ENCODE assay signal across 9 mouse cellular contexts in the genomic region with DNA sequence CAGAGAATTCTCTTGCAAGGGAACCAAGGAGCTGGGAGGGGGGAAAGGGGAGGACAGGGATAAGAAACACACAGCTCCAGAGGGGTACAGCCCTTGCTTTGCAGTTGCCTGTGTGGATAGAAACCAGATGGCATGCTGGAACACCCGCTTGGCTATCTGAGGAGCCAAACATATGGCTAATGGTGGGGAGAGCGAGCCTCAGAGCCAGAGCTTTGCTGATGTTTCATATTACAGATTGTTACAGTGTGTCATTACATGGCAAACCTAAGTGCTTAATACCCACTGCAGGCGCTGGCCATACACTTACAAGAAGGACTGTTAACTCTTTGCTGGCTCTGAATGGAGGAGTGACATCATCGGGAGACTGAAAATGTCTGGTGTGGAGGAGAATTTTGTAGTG.
DNase-seq lines count a peak whose midpoint lies in the region; ATAC-seq and TF ChIP-seq lines count a peak whose summit lies in the region.
"Had no signal": no experiment of that assay in that cellular context is flagged by ENCODE, and none has a peak within 500 bp of the region (broad histone marks: within the 10 kb centered on the region; RNA-seq: fewer than 3 reads in every experiment).

No protein-coding gene starts in this region.

- peak overlapping the region; percentile 51 for H3K4me2 ChIP-seq in embryonic facial prominence, embryonic 15.5 days (replicated peaks)
- peak overlapping the region; percentile 54 for H3K4me2 ChIP-seq in heart, embryonic 15.5 days
- H3K4me2 ChIP-seq in neural tube, embryonic 13.5 days, result peak overlapping the region; percentile 44

- H3K9me3 ChIP-seq in embryonic facial prominence, embryonic 15.5 days (replicated peaks), result no peaks in the 10 kb centered on the region
- H3K9me3 ChIP-seq in heart, embryonic 15.5 days (replicated peaks), result no peaks in the 10 kb centered on the region
- H3K9me3 ChIP-seq in limb, embryonic 10.5 days (replicated peaks), result no peaks in the 10 kb centered on the region
- no peaks in the 10 kb centered on the region for H3K9me3 ChIP-seq in neural tube, embryonic 13.5 days

- H3K36me3 ChIP-seq in embryonic facial prominence, embryonic 15.5 days, result no peaks in the 10 kb centered on the region
- H3K36me3 ChIP-seq in heart, embryonic 15.5 days, result no peaks in the 10 kb centered on the region
- H3K36me3 ChIP-seq in limb, embryonic 10.5 days, result peaks cover 9% of the 10 kb centered on the region
- no peaks in the 10 kb centered on the region for H3K36me3 ChIP-seq in neural tube, embryonic 13.5 days

- peaks cover 44% of the 10 kb centered on the region for H3K4me1 ChIP-seq in lung, adult 2 months (ENCODE audit: control insufficient read depth, insufficient read depth, low read length)
- peaks cover 54% of the 10 kb centered on the region for H3K4me1 ChIP-seq in embryonic facial prominence, embryonic 15.5 days
- H3K4me1 ChIP-seq in heart, embryonic 15.5 days (replicated peaks), result peaks cover 78% of the 10 kb centered on the region
- H3K4me1 ChIP-seq in limb, embryonic 10.5 days, result peaks cover 86% of the 10 kb centered on the region
- H3K4me1 ChIP-seq in neural tube, embryonic 13.5 days (replicated peaks), result peaks cover 85% of the 10 kb centered on the region

- no peak overlapping the region for H3K4me3 ChIP-seq in lung, adult 2 months (replicated peaks; ENCODE audit: extremely low read depth, low read depth, low read length)
- peak overlapping the region; percentile 22; the same call in 1 of the 2 replicates for H3K4me3 ChIP-seq in embryonic facial prominence, embryonic 15.5 days (replicated peaks)
- H3K4me3 ChIP-seq in heart, embryonic 15.5 days, result peak overlapping the region; percentile 18
- H3K4me3 ChIP-seq in limb, embryonic 10.5 days, result peak overlapping the region; percentile 35
- no peak overlapping the region for H3K4me3 ChIP-seq in neural tube, embryonic 13.5 days

- TF ChIP-seq CTCF in lung, adult 2 months (IDR thresholded peaks at IDR 0.05; ENCODE audit: insufficient read depth, low read length), result no peak

- H3K9ac ChIP-seq in embryonic facial prominence, embryonic 15.5 days, result no peak overlapping the region
- H3K9ac ChIP-seq in heart, embryonic 15.5 days, result 0 out of 2 replicates have a peak overlapping the region, but pooled peaks have one; percentile 29
- peak overlapping the region; percentile 57 for H3K9ac ChIP-seq in neural tube, embryonic 13.5 days

- ATAC-seq in embryonic facial prominence, embryonic 15.5 days (ENCODE audit: insufficient number of reproducible peaks, low FRiP score, low TSS enrichment, low read depth), result peak; percentile 89
- ATAC-seq in heart, embryonic 15.5 days (replicated peaks; ENCODE audit: insufficient number of reproducible peaks, insufficient read depth, low FRiP score, low read depth), result peak; percentile 57
- peak; percentile 72 for ATAC-seq in neural tube, embryonic 13.5 days (ENCODE audit: low read depth)

- peak; percentile 17 for DNase-seq in lung, adult 2 months
- no peak for DNase-seq in lung, postnatal 25 days (ENCODE audit: low spot score)
- peak; percentile 82 for DNase-seq in limb, embryonic 10.5 days (ENCODE audit: low spot score)
- DNase-seq in adrenal gland, adult 18-20 months (ENCODE audit: low spot score in 2 of 2), result no peak
- DNase-seq in urinary bladder, postnatal 36 days (ENCODE audit: low spot score in 2 of 2), result no peak

- peak overlapping the region; percentile 92 for H3K27ac ChIP-seq in embryonic facial prominence, embryonic 15.5 days (replicated peaks)
- peak overlapping the region; percentile 94 for H3K27ac ChIP-seq in heart, embryonic 15.5 days
- peak overlapping the region; percentile 85 for H3K27ac ChIP-seq in limb, embryonic 10.5 days
- peak overlapping the region; percentile 91 for H3K27ac ChIP-seq in neural tube, embryonic 13.5 days (replicated peaks)

- no peak for TF ChIP-seq POLR2A in lung, adult 2 months (IDR thresholded peaks at IDR 0.05; ENCODE audit: borderline replicate concordance, extremely low read depth, low read depth, low read length)

- H3K27me3 ChIP-seq in embryonic facial prominence, embryonic 15.5 days, result no peaks in the 10 kb centered on the region
- H3K27me3 ChIP-seq in heart, embryonic 15.5 days, result no peaks in the 10 kb centered on the region
- no peaks in the 10 kb centered on the region for H3K27me3 ChIP-seq in limb, embryonic 10.5 days (ENCODE audit: low read depth, poor library complexity, severe bottlenecking)
- H3K27me3 ChIP-seq in neural tube, embryonic 13.5 days, result no peaks in the 10 kb centered on the region
- H3K27me3 ChIP-seq: Patski had no signal

- 37% methylated on average over 4 of the region's 4 CpGs for WGBS in lung, adult 2 months
- 7% methylated on average over 4 of the region's 4 CpGs for WGBS in embryonic facial prominence, embryonic 15.5 days
- 12% methylated on average over 4 of the region's 4 CpGs for WGBS in heart, embryonic 15.5 days
- WGBS in limb, embryonic 10.5 days, result 7% methylated on average over 4 of the region's 4 CpGs
- 7% methylated on average over 4 of the region's 4 CpGs for WGBS in neural tube, embryonic 13.5 days

Comparison
In these comparisons a context has a peak if more than half of its experiments do, and no peak if none do; other contexts are left out.
1. DNase-seq: peak in lung, adult 2 months (single experiment) and limb, embryonic 10.5 days (single experiment); none in lung, postnatal 25 days (single experiment), adrenal gland, adult 18-20 months (0 of 2) and urinary bladder, postnatal 36 days (0 of 2).
2. H3K4me3 ChIP-seq: peak in embryonic facial prominence, embryonic 15.5 days (single experiment), heart, embryonic 15.5 days (single experiment) and limb, embryonic 10.5 days (single experiment); none in lung, adult 2 months (single experiment) and neural tube, embryonic 13.5 days (single experiment).
3. Peak in every context shown above with its lines, with median percentiles within 50 percentile points of each other: ATAC-seq, H3K27ac ChIP-seq and H3K4me2 ChIP-seq.